ENCODE assay signal across 10 mouse cellular contexts in the genomic region with DNA sequence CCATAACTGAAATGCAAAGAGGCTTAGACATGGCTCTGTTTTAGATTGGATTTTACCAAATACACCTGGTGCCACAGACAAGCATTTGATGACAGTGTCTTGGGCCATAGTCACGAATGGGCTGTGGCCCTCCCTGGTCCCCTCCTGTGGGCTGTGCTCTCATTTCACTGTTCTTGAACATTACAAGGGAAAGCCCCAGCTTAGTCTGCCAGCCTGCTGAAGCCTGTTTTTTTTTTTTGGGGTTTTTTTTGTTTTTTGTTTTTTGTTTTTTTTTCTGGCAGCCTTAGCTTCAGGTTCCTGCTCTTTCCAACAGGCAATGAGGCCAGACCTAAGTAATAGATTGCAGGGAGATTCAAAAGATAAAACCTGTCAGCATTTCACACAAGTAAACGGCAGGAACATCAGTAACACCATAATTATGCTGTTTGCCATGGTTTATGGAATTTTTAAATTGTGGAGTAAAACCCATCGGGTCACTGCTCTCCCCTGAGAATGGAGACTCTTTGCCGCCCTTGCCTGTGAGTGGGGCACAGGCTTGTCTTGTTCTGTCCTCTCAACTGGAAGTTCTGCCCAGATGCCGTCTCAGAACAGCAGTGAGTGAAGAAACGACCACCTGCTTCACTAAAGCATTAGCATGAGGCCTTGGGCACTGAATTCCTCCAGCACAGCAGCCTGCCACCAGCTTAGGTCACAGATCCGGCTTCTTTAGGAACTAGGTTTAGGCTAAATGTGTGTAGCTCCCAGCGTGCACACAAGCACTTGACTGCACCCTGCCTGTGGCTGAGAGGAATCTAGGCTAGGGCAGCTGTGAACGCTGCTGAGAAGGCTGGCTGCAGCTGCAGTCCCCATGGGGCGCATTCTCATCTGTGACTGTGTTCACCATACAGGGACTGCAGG.
A peak's percentile ranks its signal among the peaks of the same experiment; 100 is the strongest.
DNase-seq lines count a peak whose midpoint lies in the region; ATAC-seq and TF ChIP-seq lines count a peak whose summit lies in the region.
"Had no signal": no experiment of that assay in that cellular context is flagged by ENCODE, and none has a peak within 500 bp of the region (broad histone marks: within the 10 kb centered on the region; RNA-seq: fewer than 3 reads in every experiment).

No protein-coding gene starts in this region.

- no peak overlapping the region for H3K4me3 ChIP-seq in lung, embryonic 14.5 days (ENCODE audit: low read depth, low read length)
- H3K4me3 ChIP-seq in forebrain, postnatal 0 days (ENCODE audit: low read depth, low read length): no peak overlapping the region
- H3K4me3 ChIP-seq in midbrain, embryonic 15.5 days: no peak overlapping the region

- peak; percentile 22 for DNase-seq in lung, embryonic 14.5 days
- no peak for DNase-seq in lung, adult 18-20 months
- DNase-seq in forebrain, postnatal 0 days: peak; percentile 68
- DNase-seq in right cerebral cortex, postnatal 4 days: no peak
- DNase-seq in ovary, postnatal 14 days (ENCODE audit: low spot score): no peak
- no peak for DNase-seq in gastrocnemius, adult 8-10 months (ENCODE audit: low spot score in 2 of 2)
- DNase-seq in yolk sac, embryonic 10.5 days (ENCODE audit: low spot score): no peak
- DNase-seq: lung, postnatal 14 days had no signal

- ATAC-seq in lung, embryonic 14.5 days (ENCODE audit: insufficient read depth): no peak
- peak; percentile 88 for ATAC-seq in forebrain, postnatal 0 days
- peak; percentile 48; the same call in 1 of the 2 replicates for ATAC-seq in midbrain, embryonic 15.5 days (replicated peaks)
- ATAC-seq: Patski had no signal

- no peaks in the 10 kb centered on the region for H3K9me3 ChIP-seq in lung, embryonic 14.5 days (ENCODE audit: low read depth, low read length)
- H3K9me3 ChIP-seq in forebrain, postnatal 0 days (ENCODE audit: low read length): no peaks in the 10 kb centered on the region
- no peaks in the 10 kb centered on the region for H3K9me3 ChIP-seq in midbrain, embryonic 15.5 days

- H3K27ac ChIP-seq in lung, embryonic 14.5 days (ENCODE audit: low read depth): no peak overlapping the region
- H3K27ac ChIP-seq in forebrain, postnatal 0 days (ENCODE audit: low read depth, low read length): peak overlapping the region; percentile 47; the same call in 1 of the 2 replicates
- peak overlapping the region; percentile 75 for H3K27ac ChIP-seq in midbrain, embryonic 15.5 days

- H3K36me3 ChIP-seq in lung, embryonic 14.5 days (ENCODE audit: insufficient read depth): no peaks in the 10 kb centered on the region
- no peaks in the 10 kb centered on the region for H3K36me3 ChIP-seq in forebrain, postnatal 0 days (ENCODE audit: insufficient read depth)
- no peaks in the 10 kb centered on the region for H3K36me3 ChIP-seq in midbrain, embryonic 15.5 days (replicated peaks)

- no peak overlapping the region for H3K9ac ChIP-seq in lung, embryonic 14.5 days
- no peak overlapping the region for H3K9ac ChIP-seq in forebrain, postnatal 0 days
- 0 out of 2 replicates have a peak overlapping the region, but pooled peaks have one; percentile 8 for H3K9ac ChIP-seq in midbrain, embryonic 15.5 days

- no peak overlapping the region for H3K4me2 ChIP-seq in lung, embryonic 14.5 days
- no peak overlapping the region for H3K4me2 ChIP-seq in forebrain, postnatal 0 days (ENCODE audit: low read depth)
- H3K4me2 ChIP-seq in midbrain, embryonic 15.5 days: no peak overlapping the region

- TF ChIP-seq CTCF in lung, embryonic 14.5 days (IDR thresholded peaks at IDR 0.05; ENCODE audit: low read depth): peak; percentile 36; the same call in 1 of the 2 replicates
- TF ChIP-seq CTCF in forebrain, postnatal 0 days (IDR thresholded peaks at IDR 0.05; ENCODE audit: low read depth): peak; percentile 75

- H3K4me1 ChIP-seq in lung, embryonic 14.5 days (ENCODE audit: insufficient read depth): peaks cover 9% of the 10 kb centered on the region; the same call in 1 of the 2 replicates
- peaks cover 21% of the 10 kb centered on the region for H3K4me1 ChIP-seq in forebrain, postnatal 0 days (ENCODE audit: insufficient read depth)
- H3K4me1 ChIP-seq in midbrain, embryonic 15.5 days: peaks cover 51% of the 10 kb centered on the region

- WGBS in lung, embryonic 14.5 days: 39% methylated on average over 10 of the region's 10 CpGs
- 28% methylated on average over 10 of the region's 10 CpGs for WGBS in forebrain, postnatal 0 days
- 25% methylated on average over 10 of the region's 10 CpGs for WGBS in midbrain, embryonic 15.5 days

- no peaks in the 10 kb centered on the region for H3K27me3 ChIP-seq in lung, embryonic 14.5 days (ENCODE audit: insufficient read depth, low read length)
- H3K27me3 ChIP-seq in forebrain, postnatal 0 days (ENCODE audit: insufficient read depth, low read length): no peaks in the 10 kb centered on the region
- H3K27me3 ChIP-seq in midbrain, embryonic 15.5 days (replicated peaks): no peaks in the 10 kb centered on the region

Comparison
In these comparisons a context has a peak if more than half of its experiments do, and no peak if none do; other contexts are left out.
1. DNase-seq: peak in lung, embryonic 14.5 days (single experiment) and forebrain, postnatal 0 days (single experiment); none in lung, adult 18-20 months (0 of 2), right cerebral cortex, postnatal 4 days (single experiment), ovary, postnatal 14 days (single experiment), gastrocnemius, adult 8-10 months (0 of 2) and yolk sac, embryonic 10.5 days (single experiment).